Mouse (Mus musculus): ENCODE measurements around the gene Plcb4.
"Not testable (repeated sequence)": the region's sequence is repeated elsewhere in the genome, so short reads cannot be mapped to it uniquely, and the experiment has no call there.

Plcb4 gene

GRCm38 (mm10) chr2:135886081-135886679, 227.4 kb downstream of the Plcb4 start:
- in situ Hi-C loops (cut with MboI, MseI), result no loop called here

GRCm38 (mm10) chr2:135887805-135888204, 229.0 kb downstream of the Plcb4 start:
- in situ Hi-C loops (cut with MboI, MseI), result no loop called here

- in situ Hi-C loops (cut with MboI, MseI), result no loop called here
Measured at GRCm38 (mm10) chr2:135888206-135888605, 229.4 kb downstream of the Plcb4 start.

- in situ Hi-C loops (cut with MboI, MseI), result no loop called here
Measured at GRCm38 (mm10) chr2:135888767-135889166, 230.0 kb downstream of the Plcb4 start.

- in situ Hi-C loops (cut with MboI, MseI), result no loop called here
Measured at GRCm38 (mm10) chr2:135890083-135890482, 231.3 kb downstream of the Plcb4 start.

GRCm38 (mm10) chr2:135891097-135891496, 232.3 kb downstream of the Plcb4 start:
- in situ Hi-C loops (cut with MboI, MseI), result no loop called here

- in situ Hi-C loops (cut with MboI, MseI), result no loop called here
Measured at GRCm38 (mm10) chr2:135891686-135892085, 232.9 kb downstream of the Plcb4 start.

GRCm38 (mm10) chr2:135894582-135894981, 235.8 kb downstream of the Plcb4 start:
- in situ Hi-C loops (cut with MboI, MseI), result no loop called here

GRCm38 (mm10) chr2:135898025-135898424, 239.2 kb downstream of the Plcb4 start:
- in situ Hi-C loops (cut with MboI, MseI), result no loop called here

GRCm38 (mm10) chr2:135899931-135900330, 241.1 kb downstream of the Plcb4 start:
- in situ Hi-C loops (cut with MboI, MseI), result not testable (repeated sequence)

GRCm38 (mm10) chr2:135901015-135901414, 242.2 kb downstream of the Plcb4 start:
- in situ Hi-C loops (cut with MboI, MseI), result no loop called here

- in situ Hi-C loops (cut with MboI, MseI), result no loop called here
Measured at GRCm38 (mm10) chr2:135904262-135904661, 245.5 kb downstream of the Plcb4 start.

GRCm38 (mm10) chr2:135904791-135905190, 246.0 kb downstream of the Plcb4 start:
- in situ Hi-C loops (cut with MboI, MseI), result no loop called here

- in situ Hi-C loops (cut with MboI, MseI), result no loop called here
Measured at GRCm38 (mm10) chr2:135914343-135915261, 255.8 kb downstream of the Plcb4 start.

GRCm38 (mm10) chr2:135915928-135916327, 257.1 kb downstream of the Plcb4 start:
- in situ Hi-C loops (cut with MboI, MseI), result no loop called here

GRCm38 (mm10) chr2:135917000-135917399, 258.2 kb downstream of the Plcb4 start:
- in situ Hi-C loops (cut with MboI, MseI), result no loop called here

- in situ Hi-C loops (cut with MboI, MseI), result no loop called here
Measured at GRCm38 (mm10) chr2:135918116-135918515, 259.3 kb downstream of the Plcb4 start.

GRCm38 (mm10) chr2:135919641-135920040, 260.8 kb downstream of the Plcb4 start:
- in situ Hi-C loops (cut with MboI, MseI), result no loop called here

- in situ Hi-C loops (cut with MboI, MseI), result no loop called here
Measured at GRCm38 (mm10) chr2:135926660-135927343, 268.0 kb downstream of the Plcb4 start.

- in situ Hi-C loops (cut with MboI, MseI), result no loop called here
Measured at GRCm38 (mm10) chr2:135929021-135929720, 270.4 kb downstream of the Plcb4 start.

GRCm38 (mm10) chr2:135930696-135931095, 271.9 kb downstream of the Plcb4 start:
- in situ Hi-C loops (cut with MboI, MseI), result no loop called here

- in situ Hi-C loops (cut with MboI, MseI), result no loop called here
Measured at GRCm38 (mm10) chr2:135932569-135932968, 273.8 kb downstream of the Plcb4 start.
